Mouse (Mus musculus) adipocyte (in vitro differentiated cells): ENCODE results near the gene Timm29.
A peak's percentile ranks its signal among the peaks of the same experiment; 100 is the strongest.
"Not testable (repeated sequence)": the region's sequence is repeated elsewhere in the genome, so short reads cannot be mapped to it uniquely, and the experiment has no call there.

Experiments used
- DNase-seq: peaks from one replicate; pipeline ENCODE4 v3.0.0-alpha.2; 2016; ENCODE audit warnings: low spot score

Timm29 gene

DNA sequence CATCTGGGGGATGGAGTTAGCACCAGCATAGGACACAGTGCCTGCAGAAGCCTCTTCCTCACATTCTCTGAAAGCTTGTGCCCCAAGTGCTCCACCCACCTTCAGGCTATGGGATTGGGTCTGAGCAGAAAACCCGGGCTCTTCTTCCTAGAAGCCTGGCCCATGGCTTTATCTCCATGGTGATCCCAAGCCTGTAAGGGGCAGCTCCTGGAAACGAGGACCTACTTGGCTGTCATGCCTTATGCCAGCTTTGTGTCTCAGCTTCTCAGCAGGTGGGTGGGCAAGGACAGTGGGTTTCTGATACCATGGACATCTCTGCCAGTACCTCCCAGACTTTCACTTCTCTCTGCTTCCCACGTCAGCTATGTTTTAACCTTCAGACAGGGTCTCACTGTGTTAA, 14.3 kb upstream of the Timm29 start:
- no peak for DNase-seq

DNA sequence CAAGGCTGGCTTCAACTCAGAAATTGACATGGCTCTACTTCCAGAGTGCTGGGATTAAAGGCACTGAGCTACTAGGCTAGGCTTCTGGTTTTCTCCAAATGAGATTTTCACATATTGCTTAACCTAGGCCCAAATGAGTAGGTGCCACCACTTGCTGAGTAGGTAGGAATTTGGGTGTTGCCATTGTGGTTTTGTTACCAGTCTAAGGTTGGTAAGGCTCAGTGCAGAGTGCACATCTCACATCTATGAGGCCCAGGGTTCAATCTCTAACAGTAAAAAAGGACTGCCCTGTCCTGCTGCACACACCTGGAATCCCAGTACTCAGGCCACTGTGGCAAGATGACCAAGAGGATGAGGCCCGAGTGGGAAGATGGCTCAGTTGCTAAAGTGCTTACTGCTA, 7.1 kb upstream of the Timm29 start:
- no peak for DNase-seq

DNA sequence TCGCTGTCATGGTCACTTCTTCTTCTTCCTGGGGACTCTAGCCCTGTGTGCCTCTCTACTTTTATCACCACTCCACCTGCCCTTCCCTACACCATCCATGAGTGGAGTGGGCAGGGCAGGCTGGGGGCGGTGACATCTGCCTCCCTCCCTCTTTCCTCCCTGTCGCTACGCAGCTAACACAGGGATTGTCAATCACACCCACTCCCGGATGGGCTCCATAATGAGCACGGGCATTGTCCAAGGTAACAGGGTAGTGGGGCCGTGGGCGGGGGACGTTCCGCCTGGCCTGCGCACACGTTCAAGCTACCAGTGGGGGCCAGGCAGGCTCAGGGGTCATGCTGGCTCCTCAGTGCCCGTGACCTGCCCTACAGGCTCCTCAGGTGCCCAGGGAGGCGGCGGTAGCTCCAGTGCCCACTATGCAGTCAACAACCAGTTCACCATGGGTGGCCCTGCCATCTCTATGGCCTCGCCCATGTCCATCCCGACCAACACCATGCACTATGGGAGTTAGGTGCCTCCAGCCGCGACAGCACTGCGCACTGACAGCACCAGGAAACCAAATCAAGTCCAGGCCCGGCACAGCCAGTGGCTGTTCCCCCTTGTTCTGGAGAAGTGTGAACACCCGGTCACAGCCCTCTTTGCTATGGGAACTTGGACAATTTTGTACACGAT, 4.7 kb upstream of the Timm29 start:
- no peak for DNase-seq

DNA sequence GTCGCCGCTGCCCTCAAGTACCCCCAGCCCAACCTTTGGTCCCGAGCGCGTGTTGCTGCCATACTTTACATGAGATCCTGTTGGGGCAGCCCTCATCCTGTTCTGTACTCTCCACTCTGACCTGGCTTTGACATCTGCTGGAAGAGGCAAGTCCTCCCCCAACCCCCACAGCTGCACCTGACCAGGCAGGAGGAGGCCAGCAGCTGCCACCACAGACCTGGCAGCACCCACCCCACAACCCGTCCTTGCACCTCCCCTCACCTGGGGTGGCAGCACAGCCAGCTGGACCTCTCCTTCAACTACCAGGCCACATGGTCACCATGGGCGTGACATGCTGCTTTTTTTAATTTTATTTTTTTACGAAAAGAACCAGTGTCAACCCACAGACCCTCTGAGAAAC, 4.2 kb upstream of the Timm29 start:
- no peak for DNase-seq

DNA sequence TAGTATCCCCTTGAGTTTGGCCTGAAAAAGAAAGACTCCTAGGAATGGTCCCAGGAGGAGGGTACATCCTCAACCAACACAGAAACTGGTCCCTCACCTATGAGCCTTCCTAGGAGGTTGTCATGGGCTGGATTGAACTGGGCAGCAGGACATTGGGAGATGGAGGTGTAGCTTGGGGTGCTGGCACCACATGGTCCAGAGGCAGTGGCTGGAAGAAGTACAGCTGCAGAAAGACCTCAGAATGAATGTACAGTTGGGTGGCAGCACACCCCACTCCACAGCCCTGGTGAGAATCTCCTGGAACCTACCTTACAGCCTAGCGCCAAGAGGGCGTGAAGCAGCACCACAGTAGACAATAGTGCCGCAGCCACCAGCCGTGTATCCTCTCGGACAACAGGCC, 3.0 kb upstream of the Timm29 start:
- no peak for DNase-seq

- no peak for DNase-seq
These were observed 1.2 kb upstream of the Timm29 start for GRCm38 (mm10) chr9:21591127-21591830.

GRCm38 (mm10) chr9:21591831-21592702, 455 bp upstream of the Timm29 start:
- DNase-seq = no peak

- DNase-seq = peak; percentile 40
These were observed 700 bp downstream of the Timm29 start for GRCm38 (mm10) chr9:21593122-21593721.

DNA sequence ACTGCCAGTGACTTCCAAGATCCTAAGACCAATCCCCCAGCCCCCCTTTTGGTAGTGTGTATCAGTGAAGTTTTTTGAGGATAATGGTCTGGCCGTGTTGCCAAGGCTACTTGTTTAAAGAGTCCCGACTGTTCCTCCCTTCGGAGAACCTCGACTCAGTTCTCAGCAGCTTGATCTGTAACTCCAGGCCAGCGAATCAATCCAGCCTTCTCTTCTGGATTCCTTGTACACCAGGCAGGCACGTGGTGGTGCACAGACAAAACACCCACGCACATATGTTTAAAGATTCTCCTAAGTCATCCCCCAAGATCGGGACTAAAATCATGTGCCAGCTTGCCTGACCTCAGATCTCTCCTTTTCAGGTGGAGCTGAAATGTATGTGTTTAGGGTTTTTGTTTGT, 1.8 kb downstream of the Timm29 start:
- DNase-seq = not testable (repeated sequence)

GRCm38 (mm10) chr9:21594838-21595237, 2.3 kb downstream of the Timm29 start:
- no peak for DNase-seq

- peak; percentile 53 for DNase-seq
These were observed 5.7 kb downstream of the Timm29 start for GRCm38 (mm10) chr9:21598198-21598597.

DNA sequence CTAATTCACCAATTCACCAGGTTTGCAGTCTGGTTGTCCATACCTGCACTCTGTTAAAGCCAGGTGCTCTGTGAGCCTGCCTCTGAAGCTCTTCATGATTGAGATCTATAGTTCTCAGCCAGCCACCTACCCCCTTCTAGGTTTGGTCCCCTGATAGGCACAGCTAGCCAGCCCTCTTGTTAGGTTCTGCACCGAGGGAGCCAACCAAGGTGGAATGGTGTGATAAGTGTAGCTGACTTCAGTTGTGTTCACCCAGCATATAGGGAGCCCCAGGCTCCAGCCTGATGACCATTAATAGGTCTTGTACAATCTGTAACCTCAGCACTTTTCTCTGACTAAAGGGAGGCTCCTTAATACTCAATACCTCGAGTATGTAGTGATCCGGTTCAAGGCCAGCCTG, 7.7 kb downstream of the Timm29 start:
- DNase-seq = no peak

GRCm38 (mm10) chr9:21601073-21601472, 8.6 kb downstream of the Timm29 start:
- no peak for DNase-seq

DNA sequence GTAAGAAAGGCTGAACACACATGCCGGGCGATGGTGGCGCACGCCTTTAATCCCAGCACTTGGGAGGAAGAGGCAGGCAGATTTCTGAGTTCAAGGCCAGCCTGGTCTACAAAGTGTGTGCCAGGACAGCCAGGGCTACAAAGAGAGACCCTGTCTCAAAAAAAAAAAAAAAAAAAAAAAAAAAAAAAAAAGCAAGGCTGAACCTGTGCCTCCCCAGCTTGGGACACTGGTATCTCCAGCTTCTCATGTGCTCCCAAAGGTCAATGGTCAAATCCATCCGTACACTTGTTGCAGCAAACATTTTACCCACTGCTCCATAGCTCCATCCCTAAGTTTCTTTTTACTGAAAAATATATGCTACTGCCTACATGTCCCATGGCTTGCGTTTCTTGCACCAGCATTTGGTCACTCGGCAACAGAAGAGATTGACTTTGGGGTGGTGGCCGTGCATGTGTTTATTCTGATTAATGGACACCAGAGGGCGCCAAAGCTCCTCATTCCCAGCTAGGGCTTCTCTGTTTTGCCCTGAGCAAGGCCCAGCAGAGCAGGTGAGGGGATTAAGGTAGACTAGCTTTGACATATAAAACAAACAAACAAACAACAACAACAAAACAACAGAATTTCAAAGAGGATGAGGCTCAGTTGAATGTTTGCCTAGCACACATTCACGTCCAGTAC, 9.3 kb downstream of the Timm29 start:
- peak; percentile 88 for DNase-seq

- no peak for DNase-seq
These were observed 11.6 kb downstream of the Timm29 start for GRCm38 (mm10) chr9:21604119-21604518.

DNA sequence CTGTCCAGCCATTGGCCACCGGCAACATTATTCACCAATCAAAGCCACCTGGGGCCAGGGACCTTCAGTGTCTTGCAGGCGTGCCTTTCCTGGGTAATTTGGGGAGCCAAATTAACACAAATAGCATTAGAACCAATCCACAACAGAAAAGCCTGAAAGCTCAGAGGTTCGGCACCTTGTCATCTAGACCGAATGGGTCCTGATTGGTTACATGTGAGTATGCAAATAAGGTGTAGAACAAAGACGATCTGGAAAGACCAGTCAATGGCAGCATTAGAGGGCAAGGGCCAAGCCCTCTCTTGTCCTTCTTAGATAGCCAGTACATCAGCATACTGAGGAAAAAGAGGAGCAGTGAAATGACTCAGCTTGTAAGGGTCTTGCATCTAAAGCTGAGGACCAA, 13.3 kb downstream of the Timm29 start:
- no peak for DNase-seq

GRCm38 (mm10) chr9:21606648-21607047, 14.1 kb downstream of the Timm29 start:
- DNase-seq = no peak

DNA sequence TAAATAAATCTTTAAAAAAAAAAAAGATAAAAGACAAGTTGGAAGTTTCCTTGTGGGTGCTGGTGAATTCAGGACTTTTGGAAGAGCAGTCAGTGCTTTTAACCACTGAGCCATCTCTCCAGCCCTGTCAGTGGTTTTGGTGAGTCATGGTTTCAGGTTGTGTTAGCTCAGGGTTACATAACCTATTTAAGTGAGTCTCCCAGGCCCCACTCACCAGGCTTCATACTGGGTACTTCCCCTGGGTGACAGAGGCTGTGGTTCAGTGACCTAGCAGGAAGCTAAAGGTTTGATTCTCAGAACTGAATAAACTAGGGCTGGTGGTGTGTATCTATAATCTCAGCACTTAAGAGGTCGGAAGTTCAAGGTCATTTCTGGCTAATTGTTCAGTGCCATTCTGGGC, 17.3 kb downstream of the Timm29 start:
- no peak for DNase-seq

- DNase-seq = peak; percentile 37
These were observed 22.5 kb downstream of the Timm29 start for GRCm38 (mm10) chr9:21614864-21615616.

DNA sequence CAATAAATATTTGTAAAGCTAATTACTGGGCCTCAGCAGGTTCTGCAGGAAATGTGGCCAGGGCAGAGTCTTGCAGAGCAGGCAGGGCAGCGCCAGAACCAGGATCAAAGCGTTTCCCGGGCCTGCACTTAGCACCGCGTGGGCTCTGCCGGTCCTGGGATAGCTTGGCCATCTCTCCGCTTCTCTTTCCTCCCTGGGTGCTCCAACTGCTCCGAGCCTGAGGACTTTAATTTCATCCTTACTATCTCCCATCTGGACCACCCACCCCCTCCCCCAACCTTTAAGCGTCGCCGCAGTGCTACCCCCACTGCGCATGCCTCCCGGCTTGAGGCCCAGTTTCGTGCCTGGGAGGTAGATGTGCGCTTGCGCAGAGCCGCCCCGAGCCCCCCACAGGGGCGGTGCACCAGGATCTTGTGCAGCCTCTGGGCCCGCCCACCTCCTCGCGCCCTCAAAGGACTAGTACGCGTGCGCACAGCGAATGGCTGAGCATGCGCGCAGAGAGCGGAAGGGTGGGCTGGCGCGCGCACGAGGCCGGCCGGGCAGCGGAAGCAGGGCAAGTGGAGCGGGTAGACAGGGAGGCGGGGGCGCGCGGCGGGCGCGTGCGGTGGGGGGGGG, 23.2 kb downstream of the Timm29 start, which contains the start of gene Smarca4:
Gene Smarca4, plus strand, starts transcription at position 553 of the 615 bp plus-strand sequence.
- peak; percentile 99 for DNase-seq
